Mouse (Mus musculus): ENCODE measurements around the gene Vsig10. TPM values are rescaled to one million over a fixed set of nuclear protein-coding genes. Genes with fewer than 3 reads are reported as not detected.
A peak's percentile ranks its signal among the peaks of the same experiment; 100 is the strongest.

Vsig10 gene
- polyA plus RNA-seq, 1 experiment: 2.1 TPM

DNA sequence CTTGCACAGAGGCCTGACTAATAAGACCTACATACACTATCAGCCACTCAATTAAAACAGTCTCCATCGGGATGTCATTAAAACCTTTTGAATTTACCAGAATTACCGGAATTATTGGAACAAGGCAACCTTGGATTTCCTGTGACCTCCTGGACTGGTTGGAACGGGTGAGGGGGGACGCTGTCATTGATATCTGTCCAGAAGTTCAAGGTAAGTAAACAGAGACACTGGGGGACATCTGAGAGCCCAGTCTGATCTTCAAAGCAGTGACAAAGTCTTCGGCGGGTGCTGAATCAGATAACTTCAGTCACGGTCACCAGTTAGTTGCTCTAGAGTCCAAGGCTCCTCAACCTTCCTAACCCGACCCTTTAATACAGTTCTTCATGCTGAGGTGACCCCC is 23.9 kb upstream of the Vsig10 start:
- Histone ChIP-seq H3K27ac (ENCODE audit: insufficient read depth, low read length) (no peak overlapping the region), H3K4me3 (ENCODE audit: insufficient read depth, low read length) (no peak overlapping the region), H3K4me1 (ENCODE audit: control insufficient read depth, insufficient read depth, low read length) (no peaks in the 10 kb centered on the region)
- TF ChIP-seq CTCF (IDR thresholded peaks at IDR 0.05; ENCODE audit: extremely low read depth, insufficient read depth, low read length): no peak
- TF ChIP-seq POLR2A (IDR thresholded peaks at IDR 0.05; ENCODE audit: extremely low read depth, insufficient read depth, low read length): no peak

DNA sequence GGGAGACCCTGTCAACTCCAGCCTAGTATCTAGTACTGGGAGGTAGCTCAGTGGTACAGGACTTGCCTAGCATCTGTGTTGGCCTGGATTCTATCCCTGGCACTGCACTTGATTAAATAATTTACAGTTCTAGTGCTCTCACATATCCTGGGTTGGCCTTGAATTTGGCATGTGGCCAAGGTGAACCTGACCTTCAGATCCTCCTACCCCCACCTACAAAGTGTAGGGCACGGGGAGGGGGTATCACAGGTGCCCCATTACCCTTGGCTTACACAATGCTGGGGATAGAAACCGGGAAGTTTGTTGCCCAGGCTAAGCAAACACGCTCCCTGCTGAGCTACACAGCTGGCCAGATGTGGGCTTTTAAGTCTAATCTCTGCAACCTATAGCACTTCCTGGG is 16.0 kb upstream of the Vsig10 start:
- Histone ChIP-seq H3K4me3 (ENCODE audit: insufficient read depth, low read length) (no peak overlapping the region), H3K27ac (ENCODE audit: insufficient read depth, low read length) (no peak overlapping the region), H3K4me1 (ENCODE audit: control insufficient read depth, insufficient read depth, low read length) (no peaks in the 10 kb centered on the region)
- TF ChIP-seq CTCF (IDR thresholded peaks at IDR 0.05; ENCODE audit: extremely low read depth, insufficient read depth, low read length) (no peak), POLR2A (IDR thresholded peaks at IDR 0.05; ENCODE audit: extremely low read depth, insufficient read depth, low read length) (no peak)

DNA sequence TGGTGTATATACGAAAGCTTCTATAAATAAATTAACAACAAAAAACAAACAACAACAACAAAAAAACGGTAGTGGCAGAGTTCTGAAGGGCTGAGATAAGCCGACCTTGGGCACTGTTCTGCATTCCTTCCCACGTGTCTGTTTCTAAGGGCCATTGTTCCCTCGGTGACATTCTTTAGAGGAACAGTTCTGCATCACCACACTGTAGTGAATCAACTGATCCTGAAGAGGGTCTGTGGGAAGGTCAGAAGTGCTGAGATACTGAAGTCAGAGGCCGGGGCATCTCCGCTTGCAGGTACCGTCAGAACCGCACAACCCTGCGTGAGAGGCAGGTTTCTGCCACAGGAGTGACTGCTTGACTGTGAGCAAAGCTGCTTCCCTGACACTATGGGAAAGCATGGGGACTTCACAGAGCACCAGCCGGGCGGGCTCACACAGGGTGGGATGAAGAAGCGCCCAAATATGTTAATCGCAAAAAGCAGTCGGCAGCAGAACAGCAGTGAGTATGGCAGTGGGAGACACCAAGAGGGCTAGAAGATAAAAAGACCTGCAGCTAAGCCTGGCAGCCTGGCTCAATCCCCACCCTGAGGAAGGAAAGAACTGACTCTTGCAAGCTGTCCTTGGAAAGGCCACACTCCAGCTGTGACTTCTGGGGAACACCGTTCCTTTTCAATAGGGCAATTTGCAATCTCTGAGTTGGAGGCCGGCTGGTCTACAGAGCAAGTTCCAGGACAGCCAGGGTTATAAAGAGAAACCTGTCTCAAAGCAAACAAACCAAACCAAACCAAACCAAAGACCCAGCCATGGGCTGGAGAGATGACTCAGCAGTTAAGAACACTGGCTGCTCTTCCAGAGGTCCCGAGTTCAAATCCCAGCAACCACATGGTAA is 14.9 kb upstream of the Vsig10 start:
- H3K4me3 ChIP-seq (ENCODE audit: insufficient read depth, low read length): no peak overlapping the region
- TF ChIP-seq POLR2A (IDR thresholded peaks at IDR 0.05; ENCODE audit: extremely low read depth, insufficient read depth, low read length) (no peak), CTCF (IDR thresholded peaks at IDR 0.05; ENCODE audit: extremely low read depth, insufficient read depth, low read length) (no peak)
- no peaks in the 10 kb centered on the region for H3K4me1 ChIP-seq (ENCODE audit: control insufficient read depth, insufficient read depth, low read length)
- H3K27ac ChIP-seq (ENCODE audit: insufficient read depth, low read length): no peak overlapping the region

DNA sequence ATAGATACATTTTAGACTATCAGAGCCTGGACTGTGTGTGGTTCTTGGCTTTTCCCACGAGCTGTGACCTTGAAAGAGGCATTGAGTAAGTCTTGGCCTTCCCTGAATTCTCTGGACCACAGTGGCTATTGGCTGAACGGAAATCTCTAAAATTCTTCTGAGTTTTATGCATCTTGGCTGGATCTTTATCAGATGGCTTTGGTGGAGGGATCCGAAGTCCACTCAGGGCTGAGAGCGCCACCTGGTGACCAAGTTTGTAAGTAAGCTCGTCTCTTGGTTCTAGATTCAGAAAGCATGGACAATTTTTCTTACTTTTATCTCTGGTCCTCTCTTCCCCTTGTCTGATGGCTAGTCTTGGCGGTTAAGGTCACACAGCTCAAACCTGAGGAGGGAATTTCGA is 13.9 kb upstream of the Vsig10 start:
- Histone ChIP-seq H3K4me3 (ENCODE audit: insufficient read depth, low read length) (no peak overlapping the region), H3K4me1 (ENCODE audit: control insufficient read depth, insufficient read depth, low read length) (no peaks in the 10 kb centered on the region), H3K27ac (ENCODE audit: insufficient read depth, low read length) (no peak overlapping the region)
- TF ChIP-seq CTCF (IDR thresholded peaks at IDR 0.05; ENCODE audit: extremely low read depth, insufficient read depth, low read length) (peak; percentile 72), POLR2A (IDR thresholded peaks at IDR 0.05; ENCODE audit: extremely low read depth, insufficient read depth, low read length) (no peak)

DNA sequence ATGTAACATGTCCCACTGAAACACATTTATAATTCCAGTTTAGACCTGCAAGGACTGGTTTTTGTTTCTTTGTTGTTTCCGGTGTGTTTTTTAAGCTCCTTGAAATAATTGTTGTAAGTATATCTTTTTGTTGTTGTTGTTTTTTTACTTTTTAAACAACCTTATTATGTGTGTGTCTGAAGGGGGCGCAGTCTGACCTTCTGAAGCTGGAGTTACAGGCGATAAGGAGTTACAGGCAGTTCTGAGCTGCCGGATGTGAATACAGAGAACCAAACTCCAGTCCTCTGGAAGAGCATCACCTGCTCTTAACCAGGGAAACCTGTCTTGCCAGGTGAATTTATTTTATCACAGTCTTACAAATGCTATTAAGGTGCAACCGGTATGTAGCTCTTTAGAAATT is 13.1 kb upstream of the Vsig10 start:
- no peak overlapping the region for H3K27ac ChIP-seq (ENCODE audit: insufficient read depth, low read length)
- H3K4me3 ChIP-seq (ENCODE audit: insufficient read depth, low read length): no peak overlapping the region
- no peaks in the 10 kb centered on the region for H3K4me1 ChIP-seq (ENCODE audit: control insufficient read depth, insufficient read depth, low read length)
- no peak for TF ChIP-seq POLR2A (IDR thresholded peaks at IDR 0.05; ENCODE audit: extremely low read depth, insufficient read depth, low read length)
- TF ChIP-seq CTCF (IDR thresholded peaks at IDR 0.05; ENCODE audit: extremely low read depth, insufficient read depth, low read length): no peak

DNA sequence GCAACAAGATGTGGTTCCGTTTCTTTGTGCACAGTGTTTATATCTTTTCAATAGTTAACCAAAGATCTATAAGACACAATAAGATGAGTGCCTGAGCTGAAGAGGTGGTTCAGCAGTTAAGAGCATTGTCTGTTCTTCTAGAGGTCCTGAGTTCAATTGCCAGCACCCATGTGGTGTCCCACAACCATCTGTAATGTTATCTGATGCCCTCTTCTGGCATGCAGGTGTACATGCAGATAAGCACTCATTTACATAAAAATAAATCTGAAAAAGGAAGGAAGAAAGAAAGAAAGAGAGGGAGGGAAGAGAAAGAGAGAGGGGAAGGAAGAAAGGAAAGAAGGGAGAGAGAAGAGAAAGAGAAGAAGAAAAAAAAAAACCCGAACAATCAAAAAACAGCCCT is 12.1 kb upstream of the Vsig10 start:
- TF ChIP-seq CTCF (IDR thresholded peaks at IDR 0.05; ENCODE audit: extremely low read depth, insufficient read depth, low read length) (no peak), POLR2A (IDR thresholded peaks at IDR 0.05; ENCODE audit: extremely low read depth, insufficient read depth, low read length) (no peak)
- H3K4me1 ChIP-seq (ENCODE audit: control insufficient read depth, insufficient read depth, low read length): no peaks in the 10 kb centered on the region
- no peak overlapping the region for H3K4me3 ChIP-seq (ENCODE audit: insufficient read depth, low read length)
- H3K27ac ChIP-seq (ENCODE audit: insufficient read depth, low read length): no peak overlapping the region

DNA sequence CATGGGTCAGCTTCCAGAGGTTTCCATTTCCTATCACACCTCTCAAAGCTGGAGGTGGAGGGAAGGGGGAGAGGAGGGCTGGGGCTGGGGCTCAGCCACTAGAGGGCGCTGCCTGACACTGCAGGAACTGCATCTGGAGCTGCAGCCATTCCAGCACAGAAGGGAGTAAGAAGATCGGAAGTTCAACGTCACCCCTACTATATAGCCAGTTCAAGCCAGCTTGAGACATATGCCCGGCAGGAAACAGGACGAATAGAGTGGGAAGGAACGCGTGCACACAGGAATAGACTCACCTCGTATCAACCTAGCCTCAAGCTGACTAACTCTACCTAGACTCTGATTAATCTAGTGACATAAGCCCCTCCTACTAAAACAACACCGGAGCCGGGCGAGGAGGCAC is 11.2 kb upstream of the Vsig10 start:
- Histone ChIP-seq H3K27ac (ENCODE audit: insufficient read depth, low read length) (no peak overlapping the region), H3K4me3 (ENCODE audit: insufficient read depth, low read length) (no peak overlapping the region)

DNA sequence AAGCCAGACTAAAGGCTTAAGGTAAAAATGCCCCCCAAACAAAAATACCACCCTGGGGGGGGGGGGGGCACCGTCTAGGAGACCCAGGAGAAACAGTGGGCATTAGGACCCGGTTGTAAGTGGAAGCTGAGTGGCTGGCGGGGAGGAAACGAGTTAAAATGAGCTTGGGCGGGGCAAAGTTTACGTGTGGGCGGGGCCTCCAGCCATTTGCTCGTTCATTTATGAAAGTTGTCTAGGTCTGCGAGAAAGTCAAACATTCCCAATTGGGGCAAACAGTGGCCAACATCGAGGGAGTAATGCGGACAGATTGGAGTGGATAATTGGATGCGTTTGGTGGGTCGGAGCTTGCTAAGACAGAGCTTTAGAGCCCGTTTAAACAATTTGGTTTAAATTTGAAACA is 5.5 kb upstream of the Vsig10 start:
- TF ChIP-seq POLR2A (IDR thresholded peaks at IDR 0.05; ENCODE audit: extremely low read depth, insufficient read depth, low read length) (no peak), CTCF (IDR thresholded peaks at IDR 0.05; ENCODE audit: extremely low read depth, insufficient read depth, low read length) (no peak)
- Histone ChIP-seq H3K4me1 (ENCODE audit: control insufficient read depth, insufficient read depth, low read length) (no peaks in the 10 kb centered on the region), H3K27ac (ENCODE audit: insufficient read depth, low read length) (no peak overlapping the region), H3K4me3 (ENCODE audit: insufficient read depth, low read length) (no peak overlapping the region)

More for the DNA sequence above, 11.2 kb upstream of the Vsig10 start:
- TF ChIP-seq CTCF (IDR thresholded peaks at IDR 0.05; ENCODE audit: extremely low read depth, insufficient read depth, low read length) (peak; percentile 56), POLR2A (IDR thresholded peaks at IDR 0.05; ENCODE audit: extremely low read depth, insufficient read depth, low read length) (no peak)
- no peaks in the 10 kb centered on the region for H3K4me1 ChIP-seq (ENCODE audit: control insufficient read depth, insufficient read depth, low read length)

DNA sequence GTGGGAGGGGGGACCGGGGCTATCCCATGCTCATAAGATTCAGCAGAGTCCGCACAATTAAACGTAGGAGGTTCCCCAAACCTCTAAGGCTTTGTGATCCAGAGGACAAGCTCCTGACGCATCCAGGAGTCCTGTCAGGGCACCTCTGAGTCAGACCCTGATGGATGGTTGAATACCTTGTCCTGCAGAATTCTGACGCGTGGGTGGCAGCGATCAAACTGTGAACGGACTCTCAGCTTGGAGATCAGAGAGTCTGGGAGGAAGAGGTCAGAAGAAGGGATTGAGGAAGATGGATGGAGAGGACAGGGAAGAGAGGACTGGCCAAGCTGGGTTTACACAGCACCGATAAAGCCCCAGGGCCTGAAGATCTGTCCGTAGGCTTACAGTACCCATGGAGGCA is 5.0 kb upstream of the Vsig10 start:
- Histone ChIP-seq H3K4me3 (ENCODE audit: insufficient read depth, low read length) (no peak overlapping the region), H3K27ac (ENCODE audit: insufficient read depth, low read length) (no peak overlapping the region), H3K4me1 (ENCODE audit: control insufficient read depth, insufficient read depth, low read length) (no peaks in the 10 kb centered on the region)
- TF ChIP-seq CTCF (IDR thresholded peaks at IDR 0.05; ENCODE audit: extremely low read depth, insufficient read depth, low read length): no peak
- no peak for TF ChIP-seq POLR2A (IDR thresholded peaks at IDR 0.05; ENCODE audit: extremely low read depth, insufficient read depth, low read length)

Data from cortical plate, adult 2 months (tissue).